20 mouse cellular contexts compared by ENCODE assay signal in the genomic region with DNA sequence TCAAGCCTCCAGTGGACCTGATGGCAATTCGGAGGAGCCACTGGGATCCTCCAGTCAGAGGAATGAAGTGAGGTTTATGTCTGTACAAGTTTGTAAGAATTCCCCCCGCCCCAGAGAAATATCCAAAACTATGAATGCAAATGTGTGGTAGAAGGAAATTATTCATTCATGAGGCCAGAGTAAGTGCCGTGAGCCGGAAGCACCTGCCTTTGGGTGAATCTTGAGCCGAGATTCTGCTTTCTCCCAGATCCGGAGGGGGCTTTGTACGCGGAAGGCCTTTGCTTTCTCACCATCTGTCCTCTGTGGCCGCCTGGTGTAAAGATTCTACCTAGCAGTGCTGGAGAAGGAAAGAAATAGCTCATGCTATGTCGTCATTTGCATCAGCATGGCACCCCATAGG.
DNase-seq lines count a peak whose midpoint lies in the region.
"Had no signal": no experiment of that assay in that cellular context is flagged by ENCODE, and none has a peak within 500 bp of the region (broad histone marks: within the 10 kb centered on the region; RNA-seq: fewer than 3 reads in every experiment).

No protein-coding gene starts in this region.

- peaks cover 30% of the 10 kb centered on the region for H3K4me1 ChIP-seq in heart, embryonic 10.5 days
- H3K4me1 ChIP-seq: forebrain, embryonic 12.5 days had no signal

- no peaks in the 10 kb centered on the region for H3K27me3 ChIP-seq in heart, embryonic 10.5 days (ENCODE audit: insufficient read depth, poor library complexity, severe bottlenecking)
- H3K27me3 ChIP-seq: embryonic facial prominence, embryonic 13.5 days; embryonic facial prominence, embryonic 15.5 days; forebrain, embryonic 12.5 days; Patski had no signal

- peak overlapping the region; percentile 70 for H3K27ac ChIP-seq in heart, embryonic 10.5 days
- H3K27ac ChIP-seq: embryonic facial prominence, embryonic 13.5 days; embryonic facial prominence, embryonic 15.5 days; forebrain, embryonic 10.5 days; forebrain, embryonic 12.5 days had no signal

- no peaks in the 10 kb centered on the region for H3K36me3 ChIP-seq in heart, embryonic 10.5 days
- H3K36me3 ChIP-seq: embryonic facial prominence, embryonic 13.5 days; embryonic facial prominence, embryonic 15.5 days; forebrain, embryonic 10.5 days; forebrain, embryonic 12.5 days; G1E had no signal

- no peaks in the 10 kb centered on the region for H3K9me3 ChIP-seq in heart, embryonic 10.5 days
- H3K9me3 ChIP-seq: embryonic facial prominence, embryonic 13.5 days; embryonic facial prominence, embryonic 15.5 days; forebrain, embryonic 10.5 days; forebrain, embryonic 12.5 days had no signal

- DNase-seq in cerebellum, postnatal 14 days = peak; percentile 16 to 17
- no peak for DNase-seq in cerebellum, adult 9-10 months
- no peak for DNase-seq in heart, embryonic 10.5 days (ENCODE audit: low spot score)
- DNase-seq in heart, adult 8-10 months (ENCODE audit: low spot score) = no peak
- DNase-seq in R1 (ENCODE audit: low read depth, low spot score) = peak; percentile 16
- DNase-seq in urinary bladder, postnatal 10 days (ENCODE audit: low spot score) = no peak
- DNase-seq: adrenal gland, adult 2 months; adrenal gland, postnatal 10 days; adrenal gland, postnatal 25 days; cerebellum, adult 11 months; cerebellum, adult 18-20 months; cerebellum, adult 8-10 months; embryo, embryonic 11 days had no signal

- 78% methylated on average over 10 of the region's 10 CpGs for WGBS in heart, embryonic 10.5 days

- no peak overlapping the region for H3K4me3 ChIP-seq in heart, embryonic 10.5 days
- H3K4me3 ChIP-seq: embryonic facial prominence, embryonic 13.5 days; embryonic facial prominence, embryonic 15.5 days; erythroblast, embryonic 14.5 days; forebrain, embryonic 10.5 days; forebrain, embryonic 12.5 days had no signal

Comparison
In these comparisons a context has a peak if more than half of its experiments do, and no peak if none do; other contexts are left out.
1. DNase-seq: peak in cerebellum, postnatal 14 days (2 of 2) and R1 (single experiment); none in cerebellum, adult 9-10 months (single experiment), heart, embryonic 10.5 days (single experiment), heart, adult 8-10 months (single experiment) and urinary bladder, postnatal 10 days (single experiment).